Mouse (Mus musculus) embryo, embryonic 11 days (tissue): ENCODE measurements around the gene Acot6.

Experiments
- DNase-seq: peaks from one replicate; pipeline ENCODE4 v3.0.0-alpha.2; 2015

The Acot6 gene

GRCm38 (mm10) chr12:84107012-84107411 is 6.6 kb downstream of the Acot6 start:
- DNase-seq, result no peak

- DNase-seq, result no peak
Measured at GRCm38 (mm10) chr12:84107692-84108091, 7.2 kb downstream of the Acot6 start.

- no peak for DNase-seq
Measured at GRCm38 (mm10) chr12:84109924-84110323, 9.5 kb downstream of the Acot6 start.

- no peak for DNase-seq
Measured at GRCm38 (mm10) chr12:84110814-84111213, 10.4 kb downstream of the Acot6 start.

- no peak for DNase-seq
Measured at GRCm38 (mm10) chr12:84113676-84114075, 13.2 kb downstream of the Acot6 start.

GRCm38 (mm10) chr12:84114153-84114994 is 13.9 kb downstream of the Acot6 start, which contains the start of gene Dnal1:
Dnal1 (plus strand) TSS chr12:84114366.
- peak; percentile 96 for DNase-seq

GRCm38 (mm10) chr12:84119584-84119983 is 19.1 kb downstream of the Acot6 start:
- DNase-seq, result no peak

- no peak for DNase-seq
Measured at GRCm38 (mm10) chr12:84125892-84126291, 25.4 kb downstream of the Acot6 start.

GRCm38 (mm10) chr12:84126899-84127298 is 26.4 kb downstream of the Acot6 start:
- no peak for DNase-seq

GRCm38 (mm10) chr12:84128576-84128975 is 28.1 kb downstream of the Acot6 start:
- DNase-seq, result no peak

- DNase-seq, result no peak
Measured at GRCm38 (mm10) chr12:84129931-84130330, 29.5 kb downstream of the Acot6 start.

GRCm38 (mm10) chr12:84132265-84132664 is 31.8 kb downstream of the Acot6 start:
- DNase-seq, result peak; percentile 34

GRCm38 (mm10) chr12:84137131-84137530 is 36.7 kb downstream of the Acot6 start:
- DNase-seq, result no peak

- DNase-seq, result no peak
Measured at GRCm38 (mm10) chr12:84140135-84140534, 39.7 kb downstream of the Acot6 start.

GRCm38 (mm10) chr12:84141271-84141670 is 40.8 kb downstream of the Acot6 start:
- no peak for DNase-seq

- DNase-seq, result peak; percentile 59
Measured at GRCm38 (mm10) chr12:84142281-84143050, 42.0 kb downstream of the Acot6 start.

GRCm38 (mm10) chr12:84147954-84148621 is 47.6 kb downstream of the Acot6 start, which contains the start of gene Pnma1:
Pnma1 (minus strand) TSS chr12:84148489.
- peak; percentile 93 for DNase-seq

- DNase-seq, result no peak
Measured at GRCm38 (mm10) chr12:84148622-84149012, 48.2 kb downstream of the Acot6 start.

- DNase-seq, result no peak
Measured at GRCm38 (mm10) chr12:84149971-84150370, 49.5 kb downstream of the Acot6 start.

- no peak for DNase-seq
Measured at GRCm38 (mm10) chr12:84150976-84151375, 50.5 kb downstream of the Acot6 start.

- DNase-seq, result no peak
Measured at GRCm38 (mm10) chr12:84151911-84152310, 51.5 kb downstream of the Acot6 start.

- DNase-seq, result peak; percentile 39
Measured at GRCm38 (mm10) chr12:84152352-84153190, 52.1 kb downstream of the Acot6 start.
